Mouse (Mus musculus): ENCODE data around the gene Syngr4. TPM values are rescaled to one million over a fixed set of nuclear protein-coding genes. Genes with fewer than 3 reads are reported as not detected.

Syngr4 gene
- polyA plus RNA-seq, 1 experiment, result 2.0 TPM

DNA sequence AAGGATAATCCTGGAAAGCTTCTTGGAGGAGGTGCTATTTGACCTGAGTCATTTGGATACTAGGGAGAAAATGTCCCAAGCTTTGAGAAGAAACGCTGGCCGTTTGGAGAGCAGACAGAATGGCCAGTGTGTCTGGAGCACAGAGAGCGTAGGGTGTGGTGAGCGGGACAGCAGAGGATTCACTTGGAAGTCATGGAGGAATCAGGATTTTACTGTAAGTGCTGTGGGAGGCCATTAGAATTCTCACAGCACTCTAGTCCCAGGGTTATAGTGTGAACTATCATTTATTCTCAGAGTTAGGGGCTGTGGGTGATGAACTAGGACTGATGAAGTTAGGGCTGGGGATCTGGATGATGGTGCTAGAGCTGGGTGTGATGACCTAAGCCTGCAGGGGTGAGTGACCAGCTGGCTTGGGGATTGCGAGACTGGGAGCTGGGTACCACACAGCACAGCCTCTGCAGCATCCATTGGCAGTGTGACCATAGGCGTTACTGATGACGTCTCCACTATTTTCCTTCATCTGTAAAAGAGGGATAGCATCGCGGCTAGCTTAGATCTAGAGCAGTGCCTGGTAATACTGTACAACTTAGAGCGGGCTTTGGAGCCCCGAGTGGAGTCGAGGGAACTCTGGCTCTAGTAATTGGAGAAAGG is 25.6 kb upstream of the Syngr4 start:
- Histone ChIP-seq H3K9ac (ENCODE audit: low read depth, poor library complexity, severe bottlenecking) (peak overlapping the region; percentile 25; the same call in 1 of the 2 replicates), H3K27me3 (ENCODE audit: control insufficient read depth, insufficient read depth, low read length, poor library complexity, severe bottlenecking) (no peaks in the 10 kb centered on the region), H3K36me3 (ENCODE audit: control insufficient read depth, insufficient read depth, low read length, poor library complexity, severe bottlenecking) (no peaks in the 10 kb centered on the region), H3K27ac (ENCODE audit: insufficient read depth, low read length) (no peak overlapping the region; the same call in 1 of the 2 replicates), H3K9me3 (replicated peaks; ENCODE audit: control insufficient read depth, insufficient read depth, low read length, poor library complexity, severe bottlenecking) (no peaks in the 10 kb centered on the region), H3K4me1 (ENCODE audit: control insufficient read depth, insufficient read depth, low read length) (peaks cover 2% of the 10 kb centered on the region), H3K4me3 (ENCODE audit: low read depth, low read length) (no peak overlapping the region)
- TF ChIP-seq CTCF (IDR thresholded peaks at IDR 0.05; ENCODE audit: low read depth, low read length) (no peak), POLR2A (IDR thresholded peaks at IDR 0.05; ENCODE audit: insufficient read depth, low read length) (no peak), EP300 (IDR thresholded peaks at IDR 0.05; ENCODE audit: insufficient read depth, low read depth, low read length) (no peak)

- no peaks in the 10 kb centered on the region for H3K36me3 ChIP-seq (ENCODE audit: control insufficient read depth, insufficient read depth, low read length, poor library complexity, severe bottlenecking)
- no peak within 1 kb of the TSS for H3K27ac ChIP-seq (ENCODE audit: insufficient read depth, low read length)
- no peak within 1 kb of the TSS for H3K9ac ChIP-seq (ENCODE audit: low read depth, poor library complexity, severe bottlenecking)
- peaks cover 2% of the 10 kb centered on the region for H3K4me1 ChIP-seq (ENCODE audit: control insufficient read depth, insufficient read depth, low read length)
- H3K27me3 ChIP-seq (ENCODE audit: control insufficient read depth, insufficient read depth, low read length, poor library complexity, severe bottlenecking), result no peaks in the 10 kb centered on the region
- TF ChIP-seq POLR2A (IDR thresholded peaks at IDR 0.05; ENCODE audit: insufficient read depth, low read length), result no peak
- no peak for TF ChIP-seq CTCF (IDR thresholded peaks at IDR 0.05; ENCODE audit: low read depth, low read length)
- no peak for TF ChIP-seq EP300 (IDR thresholded peaks at IDR 0.05; ENCODE audit: insufficient read depth, low read depth, low read length)
- H3K4me3 ChIP-seq (ENCODE audit: low read depth, low read length), result no peak within 1 kb of the TSS
- H3K9me3 ChIP-seq (replicated peaks; ENCODE audit: control insufficient read depth, insufficient read depth, low read length, poor library complexity, severe bottlenecking), result no peaks in the 10 kb centered on the region
These were observed 24.7 kb upstream of the Syngr4 start, which contains the start of gene Emp3 for GRCm38 (mm10) chr7:45921242-45921621. Gene Emp3, minus strand, starts transcription at chr7:45921404.

- TF ChIP-seq POLR2A (IDR thresholded peaks at IDR 0.05; ENCODE audit: insufficient read depth, low read length) (no peak), CTCF (IDR thresholded peaks at IDR 0.05; ENCODE audit: low read depth, low read length) (no peak), EP300 (IDR thresholded peaks at IDR 0.05; ENCODE audit: insufficient read depth, low read depth, low read length) (no peak)
- Histone ChIP-seq H3K4me1 (ENCODE audit: control insufficient read depth, insufficient read depth, low read length) (peaks cover 2% of the 10 kb centered on the region), H3K4me3 (ENCODE audit: low read depth, low read length) (no peak overlapping the region), H3K27me3 (ENCODE audit: control insufficient read depth, insufficient read depth, low read length, poor library complexity, severe bottlenecking) (no peaks in the 10 kb centered on the region), H3K36me3 (ENCODE audit: control insufficient read depth, insufficient read depth, low read length, poor library complexity, severe bottlenecking) (no peaks in the 10 kb centered on the region), H3K9ac (ENCODE audit: low read depth, poor library complexity, severe bottlenecking) (no peak overlapping the region), H3K27ac (ENCODE audit: insufficient read depth, low read length) (no peak overlapping the region), H3K9me3 (replicated peaks; ENCODE audit: control insufficient read depth, insufficient read depth, low read length, poor library complexity, severe bottlenecking) (no peaks in the 10 kb centered on the region)
These were observed 24.2 kb upstream of the Syngr4 start for GRCm38 (mm10) chr7:45920583-45921241.

GRCm38 (mm10) chr7:45919761-45920160 is 23.2 kb upstream of the Syngr4 start:
- H3K4me3 ChIP-seq (ENCODE audit: low read depth, low read length), result no peak overlapping the region

GRCm38 (mm10) chr7:45919083-45919671 is 22.7 kb upstream of the Syngr4 start:
- H3K27me3 ChIP-seq (ENCODE audit: control insufficient read depth, insufficient read depth, low read length, poor library complexity, severe bottlenecking), result no peaks in the 10 kb centered on the region
- H3K9me3 ChIP-seq (replicated peaks; ENCODE audit: control insufficient read depth, insufficient read depth, low read length, poor library complexity, severe bottlenecking), result no peaks in the 10 kb centered on the region
- H3K9ac ChIP-seq (ENCODE audit: low read depth, poor library complexity, severe bottlenecking), result peak overlapping the region; percentile 48; the same call in 1 of the 2 replicates
- no peak overlapping the region for H3K27ac ChIP-seq (ENCODE audit: insufficient read depth, low read length)
- H3K4me1 ChIP-seq (ENCODE audit: control insufficient read depth, insufficient read depth, low read length), result peaks cover 2% of the 10 kb centered on the region
- H3K36me3 ChIP-seq (ENCODE audit: control insufficient read depth, insufficient read depth, low read length, poor library complexity, severe bottlenecking), result no peaks in the 10 kb centered on the region
- TF ChIP-seq EP300 (IDR thresholded peaks at IDR 0.05; ENCODE audit: insufficient read depth, low read depth, low read length) (peak; percentile 57; the same call in 1 of the 2 replicates), CTCF (IDR thresholded peaks at IDR 0.05; ENCODE audit: low read depth, low read length) (peak; percentile 98), POLR2A (IDR thresholded peaks at IDR 0.05; ENCODE audit: insufficient read depth, low read length) (no peak)
- H3K4me3 ChIP-seq (ENCODE audit: low read depth, low read length), result peak overlapping the region; percentile 64

More at GRCm38 (mm10) chr7:45919761-45920160, 23.2 kb upstream of the Syngr4 start:
- no peak overlapping the region for H3K27ac ChIP-seq (ENCODE audit: insufficient read depth, low read length)
- H3K36me3 ChIP-seq (ENCODE audit: control insufficient read depth, insufficient read depth, low read length, poor library complexity, severe bottlenecking), result no peaks in the 10 kb centered on the region
- H3K4me1 ChIP-seq (ENCODE audit: control insufficient read depth, insufficient read depth, low read length), result peaks cover 2% of the 10 kb centered on the region
- H3K9ac ChIP-seq (ENCODE audit: low read depth, poor library complexity, severe bottlenecking), result no peak overlapping the region
- H3K27me3 ChIP-seq (ENCODE audit: control insufficient read depth, insufficient read depth, low read length, poor library complexity, severe bottlenecking), result no peaks in the 10 kb centered on the region
- no peaks in the 10 kb centered on the region for H3K9me3 ChIP-seq (replicated peaks; ENCODE audit: control insufficient read depth, insufficient read depth, low read length, poor library complexity, severe bottlenecking)
- TF ChIP-seq CTCF (IDR thresholded peaks at IDR 0.05; ENCODE audit: low read depth, low read length) (no peak), EP300 (IDR thresholded peaks at IDR 0.05; ENCODE audit: insufficient read depth, low read depth, low read length) (no peak), POLR2A (IDR thresholded peaks at IDR 0.05; ENCODE audit: insufficient read depth, low read length) (no peak)

Data from ES-Bruce4 (cell line).